In the genomic region with DNA sequence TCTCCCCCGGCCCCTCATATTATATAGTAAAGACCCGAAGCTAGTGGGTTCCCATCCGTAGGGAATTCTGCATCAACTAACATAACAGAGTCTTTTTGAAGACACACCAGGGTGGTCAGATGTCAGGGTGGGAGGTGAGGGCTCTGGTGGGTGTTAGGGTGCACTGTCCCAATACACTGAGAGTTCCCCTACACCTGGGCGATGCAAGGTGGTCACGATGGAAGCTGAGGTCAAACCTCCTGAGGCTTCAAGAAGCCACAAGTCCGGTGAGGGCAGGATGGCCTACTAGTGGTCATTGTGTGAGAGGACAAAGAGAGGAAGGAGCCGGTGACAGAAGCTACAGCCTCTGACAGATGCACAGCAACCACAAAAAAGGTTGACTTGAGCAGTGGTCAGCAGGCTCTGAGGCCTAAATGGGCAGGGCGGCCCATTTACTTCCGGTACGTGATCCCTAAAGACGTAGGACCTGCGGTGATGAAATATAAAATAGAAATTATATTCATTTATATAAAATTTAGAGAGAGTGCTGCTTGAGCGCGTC, we compare ENCODE assay signal across 8 mouse cellular contexts. TPM values are rescaled to one million over a fixed set of nuclear protein-coding genes. Genes with fewer than 3 reads are reported as not detected.
DNase-seq lines count a peak whose midpoint lies in the region; ATAC-seq and TF ChIP-seq lines count a peak whose summit lies in the region.

No protein-coding gene starts in this region.

- TF ChIP-seq RAD21 in CH12.LX (IDR thresholded peaks at IDR 0.05; ENCODE audit: low read depth, low read length), result no peak

- H3K27ac ChIP-seq in heart, adult 2 months, result peak overlapping the region; percentile 75
- H3K27ac ChIP-seq in CH12.LX (ENCODE audit: insufficient read depth, low read depth), result peak overlapping the region; percentile 8; the same call in 1 of the 2 replicates
- no peak overlapping the region for H3K27ac ChIP-seq in heart, embryonic 16.5 days (ENCODE audit: low read length)
- H3K27ac ChIP-seq in liver, embryonic 15.5 days (replicated peaks), result no peak overlapping the region

- H3K79me2 ChIP-seq in heart, adult 2 months (replicated peaks; ENCODE audit: control insufficient read depth, insufficient read depth, low read length), result no peaks in the 10 kb centered on the region
- peaks cover 4% of the 10 kb centered on the region; the same call in 1 of the 2 replicates for H3K79me2 ChIP-seq in CH12.LX (replicated peaks; ENCODE audit: control insufficient read depth, extremely low read depth, insufficient read depth, poor library complexity, severe bottlenecking)

- no peaks in the 10 kb centered on the region for H3K27me3 ChIP-seq in heart, adult 2 months (ENCODE audit: control insufficient read depth, insufficient read depth, low read length)
- no peaks in the 10 kb centered on the region for H3K27me3 ChIP-seq in CH12.LX (replicated peaks)
- H3K27me3 ChIP-seq in heart, embryonic 16.5 days (ENCODE audit: control insufficient read depth, insufficient read depth, low read length), result no peaks in the 10 kb centered on the region
- no peaks in the 10 kb centered on the region; the same call in 1 of the 2 replicates for H3K27me3 ChIP-seq in liver, embryonic 15.5 days

- H3K4me2 ChIP-seq in CH12.LX (ENCODE audit: insufficient read depth, low read depth, poor library complexity, severe bottlenecking), result peak overlapping the region; percentile 3; the same call in 1 of the 2 replicates
- peak overlapping the region; percentile 76 for H3K4me2 ChIP-seq in heart, embryonic 16.5 days (ENCODE audit: low read depth, low read length)
- peak overlapping the region; percentile 77 for H3K4me2 ChIP-seq in liver, embryonic 15.5 days

- no peak; the same call in 1 of the 2 replicates for TF ChIP-seq CTCF in heart, adult 2 months (IDR thresholded peaks at IDR 0.05)
- TF ChIP-seq CTCF in CH12.LX (conservative IDR thresholded peaks at IDR 0.05 in 1 of 2, IDR thresholded peaks at IDR 0.05 in 1 of 2; ENCODE audit: low read depth in 2 of 2, low read length in 2 of 2), result no peak

- H3K4me1 ChIP-seq in heart, adult 2 months (ENCODE audit: control insufficient read depth, insufficient read depth, low read length), result peaks cover 12% of the 10 kb centered on the region
- peaks cover 3 to 38% of the 10 kb centered on the region in 2 experiments for H3K4me1 ChIP-seq in CH12.LX (ENCODE audit: control insufficient read depth in 1 of 2, insufficient read depth in 2 of 2)
- H3K4me1 ChIP-seq in heart, embryonic 16.5 days (ENCODE audit: control insufficient read depth, insufficient read depth, low read length), result peaks cover 30% of the 10 kb centered on the region
- H3K4me1 ChIP-seq in liver, embryonic 15.5 days (replicated peaks), result peaks cover 10% of the 10 kb centered on the region; the same call in 1 of the 2 replicates

- WGBS in heart, adult 2 months, result 80% methylated on average over 14 of the region's 14 CpGs
- WGBS in heart, embryonic 16.5 days, result 81% methylated on average over 14 of the region's 14 CpGs
- 62% methylated on average over 14 of the region's 14 CpGs for WGBS in liver, embryonic 15.5 days (ENCODE audit: insufficient replicate concordance)

- intact Hi-C loops in heart, adult 2 months (cut with DNase I), result loop anchor here (5.0 to 10.0 kb wide), 2 partner anchors 97 to 344 kb away; no protein-coding TSS in a partner anchor
- intact Hi-C loops in heart, postnatal 14 days (cut with DNase I), result loop anchor here (5.0 kb wide), 2 partner anchors 97 to 198 kb away; no protein-coding TSS in a partner anchor

- TF ChIP-seq EP300 in heart, adult 2 months (IDR thresholded peaks at IDR 0.05; ENCODE audit: insufficient read depth, low read depth, low read length), result no peak
- no peak for TF ChIP-seq EP300 in CH12.LX (IDR thresholded peaks at IDR 0.05; ENCODE audit: low read length)

- TF ChIP-seq POLR2A in heart, adult 2 months (IDR thresholded peaks at IDR 0.05; ENCODE audit: insufficient read depth, low read depth, low read length), result no peak
- TF ChIP-seq POLR2A in CH12.LX (IDR thresholded peaks at IDR 0.05; ENCODE audit: low read depth, low read length), result no peak; the same call in 1 of the 2 replicates

- in situ Hi-C loops in CH12.LX (cut with MboI; ENCODE audit: low pct_ligation_motif_present, low pct_unique_long_range_greater_than_20kb, low sequenced_read_pairs), result no loop called here

- no peak for DNase-seq in heart, adult 2 months
- no peak for DNase-seq in heart, postnatal 14 days
- DNase-seq in CH12.LX (ENCODE audit: extremely low read depth), result no peak
- DNase-seq in adrenal gland, postnatal 4 days (ENCODE audit: low spot score in 2 of 2), result no peak
- DNase-seq in yolk sac, embryonic 10.5 days (ENCODE audit: low spot score), result no peak
- DNase-seq in urinary bladder, adult 2 months (ENCODE audit: low spot score), result no peak

- H3K9me3 ChIP-seq in CH12.LX (replicated peaks; ENCODE audit: low read length), result peaks cover 8% of the 10 kb centered on the region
- H3K9me3 ChIP-seq in heart, embryonic 16.5 days (replicated peaks; ENCODE audit: control insufficient read depth, low read length), result peaks cover 21% of the 10 kb centered on the region
- peaks cover 13% of the 10 kb centered on the region; the same call in 1 of the 2 replicates for H3K9me3 ChIP-seq in liver, embryonic 15.5 days (replicated peaks)

- H3K9ac ChIP-seq in heart, adult 2 months (ENCODE audit: low read depth, low read length), result no peak overlapping the region
- peak overlapping the region; percentile 1; the same call in 1 of the 2 replicates for H3K9ac ChIP-seq in CH12.LX (ENCODE audit: insufficient read depth, low read depth)
- no peak overlapping the region for H3K9ac ChIP-seq in heart, embryonic 16.5 days (ENCODE audit: low read length)
- no peak overlapping the region for H3K9ac ChIP-seq in liver, embryonic 15.5 days

- ATAC-seq in heart, embryonic 16.5 days (replicated peaks; ENCODE audit: extremely low read depth, insufficient read depth, low FRiP score), result no peak
- ATAC-seq in liver, embryonic 15.5 days (ENCODE audit: insufficient read depth), result no peak

- H3K4me3 ChIP-seq in heart, adult 2 months, result peak overlapping the region; percentile 73
- peak overlapping the region; percentile 14 to 25 (median 15) for H3K4me3 ChIP-seq in CH12.LX (replicated peaks in 1 of 3; ENCODE audit: low read depth in 2 of 3, low read length in 2 of 3, poor library complexity in 1 of 3)
- H3K4me3 ChIP-seq in heart, embryonic 16.5 days (ENCODE audit: low read length), result peak overlapping the region; percentile 69
- peak overlapping the region; percentile 57 for H3K4me3 ChIP-seq in liver, embryonic 15.5 days (replicated peaks)

- dilution Hi-C loops in CH12.LX (cut with MboI; ENCODE audit: extremely low pct_ligation_motif_present, extremely low pct_unique_long_range_greater_than_20kb, low sequenced_read_pairs), result no loop called here

- no peaks in the 10 kb centered on the region for H3K36me3 ChIP-seq in heart, adult 2 months (ENCODE audit: control insufficient read depth, insufficient read depth, low read length)
- no peaks in the 10 kb centered on the region for H3K36me3 ChIP-seq in CH12.LX (replicated peaks in 1 of 2; ENCODE audit: control insufficient read depth in 1 of 2, insufficient read depth in 1 of 2, low read length in 1 of 2)
- H3K36me3 ChIP-seq in heart, embryonic 16.5 days (ENCODE audit: control insufficient read depth, insufficient read depth), result peaks cover 17% of the 10 kb centered on the region
- no peaks in the 10 kb centered on the region; the same call in 1 of the 2 replicates for H3K36me3 ChIP-seq in liver, embryonic 15.5 days (replicated peaks)

TF ChIP-seq in CH12.LX, 34 proteins besides CTCF, POLR2A, EP300 and RAD21:
- TF ChIP-seq ZNF384 (IDR thresholded peaks at IDR 0.05; ENCODE audit: low read depth, low read length) (no peak), BHLHE40 (IDR thresholded peaks at IDR 0.05; ENCODE audit: low read depth, low read length) (no peak), ETS1 (conservative IDR thresholded peaks at IDR 0.05; ENCODE audit: low read depth, low read length) (no peak), SMC3 (IDR thresholded peaks at IDR 0.05; ENCODE audit: low read depth, low read length) (no peak), HCFC1 (IDR thresholded peaks at IDR 0.05; ENCODE audit: low read depth, low read length) (no peak), GABPA (IDR thresholded peaks at IDR 0.05; ENCODE audit: insufficient replicate concordance, low read depth, low read length) (no peak)

RNA-seq across cellular contexts. Expression of gene Map10, which starts 0.4 kb away (rescaled TPM):
- 1 to 10 TPM; 4.9 to 5.9 TPM for total RNA-seq in heart, adult 2 months (2021)
- polyA plus RNA-seq in heart, adult 2 months (2012; rRNA removed), result 1.5 and 2.6 TPM in 2 replicates
- total RNA-seq in heart, postnatal 14 days (2021), result 1 to 10 TPM; 3.8 to 4.3 TPM
- total RNA-seq in CH12.LX (2012; rRNA removed) (5.1 and 6.7 TPM in 2 replicates), CH12.LX (2014; rRNA removed) (1.9 and 2.3 TPM in 2 replicates)
- polyA plus RNA-seq in CH12.LX (2012; ENCODE audit: insufficient read length, low read depth), result 1.3 and 1.4 TPM in 2 replicates
- 6.6 and 6.9 TPM in 2 replicates for polyA plus RNA-seq in heart, embryonic 16.5 days (2015; fragmentation: Nextera tagmentation; extraction: Ambion mirVana)
- polyA plus RNA-seq in liver, embryonic 15.5 days (2015; fragmentation: Nextera tagmentation; extraction: Ambion mirVana), result 0.59 and 0.69 TPM in 2 replicates
- total RNA-seq in adrenal gland, postnatal 4 days (2021), result 1 to 10 TPM; 5.5 to 6.2 TPM
- 2.8 and 3.7 TPM in 2 replicates for polyA plus RNA-seq in urinary bladder, adult 2 months (2012; rRNA removed)

Comparison
In these comparisons a context has a peak if more than half of its experiments do, and no peak if none do; other contexts are left out.
1. H3K27ac ChIP-seq: peak in heart, adult 2 months (single experiment) and CH12.LX (single experiment); none in heart, embryonic 16.5 days (single experiment) and liver, embryonic 15.5 days (single experiment).
2. H3K4me3 ChIP-seq: peak in every context shown above with its lines; median percentile 73 in heart, adult 2 months; 69 in heart, embryonic 16.5 days; 57 in liver, embryonic 15.5 days; 15 in CH12.LX.
3. H3K4me2 ChIP-seq: peak in every context shown above with its lines; median percentile 77 in liver, embryonic 15.5 days; 76 in heart, embryonic 16.5 days; 3 in CH12.LX.